Mouse (Mus musculus) liver, postnatal 0 days (tissue): Measurements from ENCODE around the gene Thsd4.

Experiments
- CTCF ChIP-seq: sonication (generic); IDR thresholded peaks from 2 replicates; pipeline ENCODE4 v1.5.1; 2016; ENCODE audit warnings: antibody characterized with exemption, low read depth
- EP300 ChIP-seq: IDR thresholded peaks from 2 replicates; pipeline ENCODE4 v1.6.1; 2016; ENCODE audit warnings: antibody characterized with exemption, low read depth, mild to moderate bottlenecking

GRCm38 (mm10) chr9:60115306-60115705 is 406.5 kb downstream of the Thsd4 start:
- TF ChIP-seq CTCF (no peak), EP300 (no peak)
